Mouse (Mus musculus): ENCODE measurements around the gene Zfp93. TPM values are rescaled to one million over a fixed set of nuclear protein-coding genes. Genes with fewer than 3 reads are reported as not detected.

Gene Zfp93
- total RNA-seq, 2 experiments from 2014 or later: 9.7 to 12.5 TPM

Other genes with a start within 250 kb of the Zfp93 start
- not detected for gene Vmn1r183, start 217.2 kb upstream of the Zfp93 start, total RNA-seq (2021)
- gene Zfp180, start 188.5 kb upstream of the Zfp93 start, total RNA-seq (2021): 10 to 100 TPM; 28.8 to 30.7 TPM
- gene Zfp112, start 158.1 kb upstream of the Zfp93 start, total RNA-seq (2021): 1 to 10 TPM; 8.4 to 8.6 TPM
- 10 to 100 TPM; 19.0 to 19.2 TPM for gene Zfp235, start 136.3 kb upstream of the Zfp93 start, total RNA-seq (2021)
- gene Zfp114, start 95.4 kb upstream of the Zfp93 start, total RNA-seq (2021): 1 to 10 TPM; 4.0 to 4.3 TPM
- 10 to 100 TPM in 1 of 2 experiments, 1 to 10 TPM in 1; 9.4 to 10.3 TPM for gene Zfp111, start 59.0 kb upstream of the Zfp93 start, total RNA-seq (2021)
- 1 to 10 TPM; 6.3 to 7.4 TPM for gene Zfp109, start 32.9 kb upstream of the Zfp93 start, total RNA-seq (2021)
- gene Zfp108, start 15.6 kb upstream of the Zfp93 start, total RNA-seq (2021): 1 to 10 TPM; 6.5 to 6.9 TPM
- 10 to 100 TPM; 20.5 to 21.1 TPM for gene Zfp61, start 30.8 kb downstream of the Zfp93 start, total RNA-seq (2021)
- gene Zfp94, start 46.2 kb downstream of the Zfp93 start, total RNA-seq (2021): 10 to 100 TPM; 13.3 to 13.9 TPM
- gene Tescl, start 63.5 kb downstream of the Zfp93 start, total RNA-seq (2021): not detected
- not detected for gene Lypd5, start 78.8 kb downstream of the Zfp93 start, total RNA-seq (2021)
- under 1 TPM; 0.41 to 0.81 TPM for gene Kcnn4, start 99.8 kb downstream of the Zfp93 start, total RNA-seq (2021)
- gene Smg9, start 129.2 kb downstream of the Zfp93 start, total RNA-seq (2021): 10 to 100 TPM; 29.1 to 33.8 TPM
- gene Irgc1, start 181.9 kb downstream of the Zfp93 start, total RNA-seq (2021): not detected
- 1 to 10 TPM in 1 of 2 experiments, under 1 TPM in 1; 0.76 to 1.0 TPM for gene Plaur, start 192.1 kb downstream of the Zfp93 start, total RNA-seq (2021)
- 100 to 1,000 TPM; 220 to 227 TPM for gene Cadm4, start 211.6 kb downstream of the Zfp93 start, total RNA-seq (2021)
- gene Zfp428, start 236.6 kb downstream of the Zfp93 start, total RNA-seq (2021): 10 to 100 TPM; 38.1 to 43.3 TPM
- not detected for gene AC161166.1, start 242.0 kb downstream of the Zfp93 start, total RNA-seq (2021)

All from layer of hippocampus, postnatal 14 days (tissue).